Mouse (Mus musculus): ENCODE data around the gene Klhl29.

DNA sequence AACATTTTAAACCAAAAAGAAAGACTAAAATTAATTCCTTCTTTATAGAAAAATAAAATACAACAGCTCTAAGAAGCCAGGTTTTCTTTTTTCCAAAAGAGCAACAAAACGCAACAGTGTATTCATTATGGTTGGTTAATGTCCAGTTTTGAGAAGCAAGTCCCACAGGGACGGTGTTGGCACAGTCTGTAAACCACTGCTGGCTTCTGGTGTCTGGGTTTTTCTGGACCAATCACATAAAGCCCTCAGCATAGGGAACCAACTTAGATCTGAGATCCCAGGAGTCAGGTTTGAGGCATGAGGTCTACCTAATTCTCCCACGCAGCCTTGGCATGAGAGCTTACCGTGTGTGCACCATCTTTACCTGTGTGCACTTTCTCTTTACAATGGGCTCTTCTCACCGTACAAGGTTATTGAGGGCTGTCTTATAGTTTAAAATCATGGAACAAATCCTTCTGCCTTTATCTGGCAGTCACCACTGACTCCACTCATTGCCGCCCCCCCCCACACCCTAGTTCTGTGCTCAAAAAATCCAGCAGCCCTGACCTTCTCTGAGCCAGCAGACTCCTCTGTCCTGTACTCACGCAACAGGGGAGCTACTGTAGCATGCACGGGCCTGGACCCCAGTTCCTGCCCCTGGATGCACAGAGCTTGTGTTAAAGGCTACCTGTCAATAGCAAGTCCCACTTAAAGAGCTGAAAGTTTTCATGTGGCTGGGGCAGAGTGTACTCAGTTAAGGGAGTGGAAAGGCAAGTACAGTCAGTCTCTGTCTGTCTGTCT lies 132.7 kb downstream of the Klhl29 start:
- TF ChIP-seq POLR2A (IDR thresholded peaks at IDR 0.05; ENCODE audit: borderline replicate concordance, extremely low read depth, insufficient read depth, insufficient read length, poor library complexity, severe bottlenecking), result no peak
- no peak for TF ChIP-seq CTCF (IDR thresholded peaks at IDR 0.05; ENCODE audit: borderline replicate concordance, extremely low read depth, insufficient read depth, insufficient read length)

Measured in brain, embryonic 14.5 days (tissue).